Mouse (Mus musculus) heart, embryonic 16.5 days (tissue): Measurements from ENCODE around the gene Tiam1. TPM values are rescaled to one million over a fixed set of nuclear protein-coding genes. Genes with fewer than 3 reads are reported as not detected.

Experiments used
- ATAC-seq: fragments of 200-750 bp; cut with Nextera tagmentation; replicated peaks from 2 replicates; pipeline ENCODE4 v1.8.0; 2017; ENCODE audit warnings: moderate number of reproducible peaks; ENCODE audit not compliant: insufficient read depth, low FRiP score; ENCODE audit errors: extremely low read depth
- H3K27ac ChIP-seq: fragments of 300-500 bp; sonication (generic); 2 replicates; pipeline ENCODE4 v1.5.1; 2014; ENCODE audit warnings: mild to moderate bottlenecking, low read length, control low read depth, moderate library complexity
- H3K27me3 ChIP-seq: fragments of 300-500 bp; sonication (generic); 2 replicates; pipeline ENCODE4 v1.6.1; 2014; ENCODE audit warnings: low read length, mixed read lengths; ENCODE audit not compliant: control insufficient read depth, insufficient read depth
- H3K36me3 ChIP-seq: fragments of 300-500 bp; sonication (generic); 2 replicates; pipeline ENCODE4 v1.6.1; 2014; ENCODE audit not compliant: control insufficient read depth, insufficient read depth
- H3K4me1 ChIP-seq: fragments of 300-500 bp; sonication (generic); 2 replicates; pipeline ENCODE4 v1.6.1; 2014; ENCODE audit warnings: low read length, mixed read lengths; ENCODE audit not compliant: control insufficient read depth, insufficient read depth
- H3K4me2 ChIP-seq: fragments of 300-500 bp; sonication (generic); 2 replicates; pipeline ENCODE4 v1.6.1; 2014; ENCODE audit warnings: low read depth, mild to moderate bottlenecking, control low read depth, low read length
- H3K4me3 ChIP-seq: fragments of 300-500 bp; sonication (generic); 2 replicates; pipeline ENCODE4 v1.5.1; 2014; ENCODE audit warnings: mild to moderate bottlenecking, control low read depth, low read length
- H3K9ac ChIP-seq: fragments of 300-500 bp; sonication (generic); 2 replicates; pipeline ENCODE4 v1.6.1; 2014; ENCODE audit warnings: low read length, control low read depth
- H3K9me3 ChIP-seq: fragments of 300-500 bp; sonication (generic); replicated peaks from 2 replicates; pipeline ENCODE4 v1.6.1; 2016; ENCODE audit warnings: low read length; ENCODE audit not compliant: control insufficient read depth
- WGBS: fragments of 180-500 bp; shearing (Covaris S2); extraction: QIAGEN DNeasy Blood & Tissue Kit; methylation state at CpG from one replicate; pipeline ENCODE4 v1.1.7; 2014; 5-methylcytosine and 5-hydroxymethylcytosine counted together
- polyA plus RNA-seq: library from polyadenylated mRNA; unstranded; fragments of >200 nt; fragmentation: Nextera tagmentation; extraction: Ambion mirVana; gene quantifications from 2 replicates; pipeline ENCODE4 v1.2.1, GENCODE M21; 2015

Gene Tiam1
- polyA plus RNA-seq, 1 experiment from 2014 or later = 9.4 TPM

DNA sequence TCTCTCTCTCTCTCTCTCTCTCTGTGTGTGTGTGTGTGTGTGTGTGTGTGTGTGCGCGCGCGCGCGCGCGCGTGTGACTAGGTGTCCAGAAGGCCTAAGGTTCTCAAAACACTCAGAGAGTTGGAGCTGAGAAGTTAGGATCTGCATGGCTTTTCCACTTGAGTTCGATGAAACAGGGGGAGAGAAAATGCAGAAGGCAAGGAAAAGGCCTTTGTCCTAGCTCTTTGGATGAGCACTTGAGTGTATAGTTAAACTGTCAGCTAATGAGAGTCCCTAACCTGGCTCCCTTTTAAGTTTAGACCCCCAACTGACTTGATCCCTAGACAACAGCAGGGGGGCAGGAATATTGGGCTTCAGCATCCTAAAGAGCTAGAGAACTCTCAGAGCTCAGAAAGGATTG lies 3.0 kb downstream of the Tiam1 start:
- H3K9me3 ChIP-seq = no peaks in the 10 kb centered on the region
- H3K4me3 ChIP-seq = no peak overlapping the region
- no peaks in the 10 kb centered on the region for H3K36me3 ChIP-seq
- no peaks in the 10 kb centered on the region for H3K27me3 ChIP-seq
- H3K4me2 ChIP-seq = no peak overlapping the region
- H3K9ac ChIP-seq = no peak overlapping the region
- no peak for ATAC-seq
- peaks cover 15% of the 10 kb centered on the region for H3K4me1 ChIP-seq
- WGBS = 94% methylated on average over 10 of the region's 10 CpGs
- no peak overlapping the region for H3K27ac ChIP-seq

DNA sequence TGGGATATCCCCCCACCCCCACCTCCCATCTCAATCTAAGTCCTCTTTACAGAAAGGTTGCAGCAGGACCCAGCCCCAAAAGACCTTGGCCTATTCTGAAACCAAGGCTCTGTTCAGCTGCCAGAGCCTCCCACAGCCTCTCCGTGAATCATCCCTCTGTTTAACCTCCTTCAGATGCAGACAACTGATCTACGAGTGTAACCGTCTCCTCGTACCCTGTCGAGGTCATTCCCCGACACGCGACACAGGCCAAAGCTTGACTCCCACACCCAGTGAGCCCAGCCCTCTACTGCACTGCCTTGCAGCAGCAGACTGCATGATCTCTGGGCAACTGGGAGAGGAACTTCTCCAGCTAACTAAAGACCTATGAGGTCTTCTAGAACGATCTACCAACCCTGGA lies 3.9 kb downstream of the Tiam1 start:
- Histone ChIP-seq H3K4me3 (no peak overlapping the region), H3K9ac (no peak overlapping the region), H3K27ac (no peak overlapping the region), H3K36me3 (no peaks in the 10 kb centered on the region), H3K4me2 (no peak overlapping the region), H3K27me3 (no peaks in the 10 kb centered on the region), H3K9me3 (no peaks in the 10 kb centered on the region), H3K4me1 (peaks cover 13% of the 10 kb centered on the region)
- no peak for ATAC-seq
- 48% methylated on average over 9 of the region's 9 CpGs for WGBS

DNA sequence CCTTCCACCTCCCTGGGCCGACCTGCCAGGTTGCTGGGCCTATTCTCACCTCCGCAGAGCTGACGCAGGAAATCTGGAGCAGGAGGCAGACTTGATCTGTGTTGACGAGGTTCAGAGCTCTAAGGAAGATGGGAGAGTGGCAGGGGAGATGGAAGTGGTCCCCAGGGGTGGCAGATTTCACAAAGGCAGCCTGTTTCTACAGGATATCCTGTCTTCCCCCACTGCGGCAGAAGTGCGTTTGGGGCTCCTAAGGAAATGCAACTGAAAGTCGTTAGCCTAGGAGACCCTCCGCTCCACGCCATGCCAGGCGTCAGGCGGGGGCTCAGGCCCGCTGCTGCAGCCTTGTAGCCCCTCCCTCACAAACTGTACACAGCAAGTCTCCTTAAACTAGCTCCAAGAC lies 5.4 kb downstream of the Tiam1 start:
- Histone ChIP-seq H3K9ac (no peak overlapping the region), H3K27ac (no peak overlapping the region)
- ATAC-seq = no peak

DNA sequence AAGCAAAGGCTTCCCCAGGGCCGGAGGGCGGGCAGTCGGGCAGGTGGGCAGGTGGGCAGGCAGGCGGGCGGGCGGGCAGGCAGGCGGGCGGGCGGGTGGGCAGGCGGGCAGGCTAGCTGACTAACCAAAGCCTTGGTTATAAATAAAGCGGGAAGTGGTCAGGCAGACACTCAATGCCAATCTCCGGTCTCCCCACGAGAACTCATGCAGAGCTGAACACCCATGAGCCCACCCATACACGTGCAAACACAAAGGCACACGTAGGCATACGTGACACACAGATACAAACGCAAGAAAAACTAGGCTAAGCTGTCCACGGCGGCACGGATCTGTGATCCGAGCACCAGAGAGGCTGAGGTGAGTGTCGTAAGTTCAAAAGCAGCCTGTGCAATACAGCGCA lies 6.4 kb downstream of the Tiam1 start:
- H3K9ac ChIP-seq = no peak overlapping the region
- ATAC-seq = no peak
- H3K4me2 ChIP-seq = no peak overlapping the region
- H3K27ac ChIP-seq = no peak overlapping the region
- H3K9me3 ChIP-seq = no peaks in the 10 kb centered on the region
- no peak overlapping the region for H3K4me3 ChIP-seq
- no peaks in the 10 kb centered on the region for H3K36me3 ChIP-seq
- 96% methylated on average over 20 of the region's 23 CpGs for WGBS
- H3K27me3 ChIP-seq = no peaks in the 10 kb centered on the region
- H3K4me1 ChIP-seq = peaks cover 7% of the 10 kb centered on the region; the same call in 1 of the 2 replicates

More for the DNA sequence above, 5.4 kb downstream of the Tiam1 start:
- Histone ChIP-seq H3K36me3 (no peaks in the 10 kb centered on the region), H3K4me2 (peak overlapping the region; percentile 30; the same call in 1 of the 2 replicates), H3K4me3 (no peak overlapping the region), H3K9me3 (no peaks in the 10 kb centered on the region), H3K4me1 (peaks cover 9% of the 10 kb centered on the region; the same call in 1 of the 2 replicates), H3K27me3 (no peaks in the 10 kb centered on the region)
- WGBS = 68% methylated on average over 12 of the region's 12 CpGs

DNA sequence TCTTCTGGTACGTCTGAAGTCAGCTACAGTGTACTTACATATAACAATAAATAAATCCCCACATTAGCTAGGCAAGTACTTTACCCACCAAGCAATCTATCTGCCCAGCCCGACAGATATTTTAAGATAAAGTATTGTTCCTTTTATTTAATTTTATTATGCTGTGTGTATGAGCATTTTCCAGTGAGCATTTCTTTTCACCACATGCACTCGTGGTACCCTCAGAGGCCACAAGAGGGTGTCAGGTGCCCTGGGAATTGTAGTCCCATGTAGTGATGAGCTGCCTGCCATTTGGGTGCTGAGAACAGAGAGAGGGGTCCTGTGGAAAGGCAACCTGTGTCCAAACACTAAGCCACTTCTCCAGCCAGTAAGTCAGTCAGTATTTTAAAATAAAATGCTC lies 8.0 kb downstream of the Tiam1 start:
- no peak for ATAC-seq
- no peaks in the 10 kb centered on the region for H3K9me3 ChIP-seq
- no peak overlapping the region for H3K4me2 ChIP-seq
- no peak overlapping the region for H3K27ac ChIP-seq
- H3K4me1 ChIP-seq = peaks cover 4% of the 10 kb centered on the region; the same call in 1 of the 2 replicates
- no peak overlapping the region for H3K4me3 ChIP-seq
- H3K27me3 ChIP-seq = no peaks in the 10 kb centered on the region
- H3K36me3 ChIP-seq = no peaks in the 10 kb centered on the region
- WGBS = 87% methylated on average over 3 of the region's 3 CpGs
- no peak overlapping the region for H3K9ac ChIP-seq

DNA sequence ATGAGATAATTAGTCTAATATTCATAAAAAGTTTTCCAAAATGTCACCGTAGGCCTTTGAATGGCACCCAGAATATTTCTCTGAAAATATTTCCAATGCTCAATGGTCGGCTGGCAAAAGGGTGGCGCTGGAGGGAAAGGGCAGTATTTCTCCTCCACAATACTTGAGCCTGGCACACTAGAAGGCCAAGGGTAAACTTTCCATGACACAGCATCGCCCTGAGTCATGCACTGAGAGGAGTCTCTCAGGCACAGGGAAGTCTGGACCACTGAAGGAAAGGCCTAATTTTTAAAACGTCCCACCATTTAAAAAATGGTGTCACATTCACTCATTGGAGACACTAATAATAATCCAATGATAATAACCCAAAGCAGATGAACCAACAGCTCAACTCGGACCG lies 9.2 kb downstream of the Tiam1 start:
- Histone ChIP-seq H3K27ac (no peak overlapping the region), H3K9ac (no peak overlapping the region), H3K4me2 (no peak overlapping the region), H3K4me3 (no peak overlapping the region), H3K4me1 (peaks cover 4% of the 10 kb centered on the region; the same call in 1 of the 2 replicates), H3K27me3 (no peaks in the 10 kb centered on the region), H3K9me3 (no peaks in the 10 kb centered on the region), H3K36me3 (no peaks in the 10 kb centered on the region)
- 84% methylated on average over 7 of the region's 7 CpGs for WGBS
- no peak for ATAC-seq

DNA sequence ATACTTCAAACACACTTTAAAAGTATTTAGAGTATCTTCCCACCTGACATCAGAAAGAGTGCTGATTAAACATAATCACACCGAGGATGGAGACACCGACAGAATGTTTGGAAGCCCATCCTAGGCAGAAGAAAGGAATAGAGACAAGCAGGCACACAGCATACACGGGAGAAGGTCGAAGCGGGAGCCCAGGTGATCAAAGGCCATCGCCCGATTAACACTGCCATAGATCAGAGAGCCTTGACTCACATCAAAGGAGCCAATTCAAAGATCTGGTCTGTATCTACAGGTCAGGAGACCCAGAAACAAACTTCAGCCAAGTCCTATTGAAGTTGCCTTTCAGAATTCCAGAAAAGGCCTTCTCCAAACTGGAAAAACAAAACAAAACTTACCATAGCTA lies 10.8 kb downstream of the Tiam1 start:
- Histone ChIP-seq H3K36me3 (no peaks in the 10 kb centered on the region), H3K4me1 (peaks cover 8% of the 10 kb centered on the region; the same call in 1 of the 2 replicates), H3K4me2 (no peak overlapping the region), H3K9me3 (no peaks in the 10 kb centered on the region), H3K27ac (no peak overlapping the region), H3K4me3 (no peak overlapping the region), H3K9ac (no peak overlapping the region), H3K27me3 (no peaks in the 10 kb centered on the region)
- no peak for ATAC-seq
- 73% methylated on average over 7 of the region's 7 CpGs for WGBS

DNA sequence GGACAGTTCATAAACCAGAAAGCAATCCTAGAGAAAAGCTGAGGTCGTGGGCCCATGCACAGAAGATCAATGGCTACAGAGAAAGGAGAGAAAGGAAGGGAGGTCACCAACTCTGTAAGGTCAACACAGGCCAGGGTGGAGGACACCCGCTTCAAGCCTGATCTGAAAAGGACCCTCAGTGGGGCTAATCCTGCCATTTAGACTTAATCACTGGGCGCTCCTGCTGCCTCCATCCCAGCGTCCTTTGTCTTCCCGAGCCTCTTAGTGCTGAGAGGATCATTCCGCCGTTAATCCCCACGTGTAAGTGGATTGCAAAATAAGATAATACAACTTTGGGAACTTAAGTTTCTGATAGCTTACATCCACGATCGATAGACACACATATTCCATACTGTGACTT lies 11.2 kb downstream of the Tiam1 start:
- no peak overlapping the region for H3K9ac ChIP-seq
- ATAC-seq = no peak
- no peaks in the 10 kb centered on the region for H3K9me3 ChIP-seq
- 41% methylated on average over 10 of the region's 10 CpGs for WGBS
- H3K27me3 ChIP-seq = no peaks in the 10 kb centered on the region
- no peak overlapping the region for H3K4me3 ChIP-seq
- H3K36me3 ChIP-seq = no peaks in the 10 kb centered on the region
- peaks cover 10% of the 10 kb centered on the region; the same call in 1 of the 2 replicates for H3K4me1 ChIP-seq
- H3K27ac ChIP-seq = no peak overlapping the region
- H3K4me2 ChIP-seq = no peak overlapping the region

DNA sequence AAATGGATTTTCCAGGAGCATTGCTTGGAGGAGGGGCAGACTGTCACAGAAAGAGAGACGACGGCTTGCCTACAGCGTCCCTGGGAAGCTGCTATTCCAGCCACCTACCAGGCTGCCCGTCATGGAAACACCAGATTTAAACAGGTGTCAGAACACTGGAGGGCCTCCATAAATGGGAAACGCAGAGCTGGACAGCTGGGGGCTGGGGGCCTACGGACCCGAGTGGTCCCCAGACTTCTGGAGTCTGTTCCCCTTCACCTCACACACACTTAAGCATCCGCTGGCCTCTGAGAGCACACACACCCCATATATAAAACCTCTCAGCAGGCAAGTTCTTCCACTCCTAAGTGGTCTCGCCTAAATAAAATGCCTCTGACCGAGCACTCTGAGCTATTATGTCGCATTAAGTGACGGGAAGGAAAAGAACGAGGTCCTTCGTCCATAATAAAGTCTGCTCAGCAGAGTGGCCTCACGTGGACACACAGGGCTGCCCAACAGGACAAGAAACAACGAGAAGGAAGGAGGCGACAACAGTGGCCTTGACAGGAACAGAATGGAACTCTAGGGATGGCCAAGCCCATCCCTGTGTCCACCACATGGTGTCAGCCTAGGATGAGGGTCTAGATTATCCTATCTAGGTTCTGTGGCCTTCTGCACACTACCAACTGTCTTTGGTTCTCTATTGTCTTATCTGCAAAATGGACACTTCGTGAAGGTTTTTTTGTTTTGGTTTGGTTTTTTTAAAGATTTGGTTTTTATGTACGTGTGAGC lies 14.6 kb downstream of the Tiam1 start:
- Histone ChIP-seq H3K4me2 (peak overlapping the region; percentile 13; the same call in 1 of the 2 replicates), H3K4me3 (no peak overlapping the region), H3K9ac (0 out of 2 replicates have a peak overlapping the region, but pooled peaks have one; percentile 35), H3K27ac (peak overlapping the region; percentile 46), H3K27me3 (no peaks in the 10 kb centered on the region), H3K9me3 (no peaks in the 10 kb centered on the region), H3K36me3 (no peaks in the 10 kb centered on the region), H3K4me1 (peaks cover 23% of the 10 kb centered on the region)
- WGBS = 45% methylated on average over 19 of the region's 19 CpGs
- peak; percentile 53; the same call in 1 of the 2 replicates for ATAC-seq
